Mouse (Mus musculus) C2C12 (cell line): ENCODE measurements around the gene Zglp1. TPM values are rescaled to one million over a fixed set of nuclear protein-coding genes. Genes with fewer than 3 reads are reported as not detected.

ENCODE experiments used
- H3K27me3 ChIP-seq: one replicate; pipeline ENCODE4 v1.6.1; 2011; ENCODE audit not compliant: control insufficient read depth, insufficient read depth, insufficient read length
- H3K36me3 ChIP-seq: one replicate; pipeline ENCODE4 v1.6.1; 2011; ENCODE audit not compliant: control insufficient read depth, insufficient read depth
- H3K4me3 ChIP-seq: one replicate; pipeline ENCODE4 v1.5.1; 2011; ENCODE audit warnings: mild to moderate bottlenecking, control low read depth; ENCODE audit not compliant: poor library complexity, insufficient read depth, severe bottlenecking
- H3K79me2 ChIP-seq: one replicate; pipeline ENCODE4 v1.6.1; 2011; ENCODE audit not compliant: control insufficient read depth, insufficient read depth
- H3K79me3 ChIP-seq: one replicate; pipeline ENCODE4 v1.6.1; 2011; ENCODE audit warnings: low read depth, control low read depth
- H3ac ChIP-seq: one replicate; pipeline ENCODE3; 2011; ENCODE audit warnings: low read depth; ENCODE audit not compliant: control insufficient read depth, insufficient read length
- CEBPB ChIP-seq: IDR thresholded peaks from one replicate; pipeline ENCODE4 v1.6.1; 2011; ENCODE audit warnings: low read depth, mild to moderate bottlenecking, control low read depth, moderate library complexity
- CTCF ChIP-seq: IDR thresholded peaks from one replicate; pipeline ENCODE4 v1.5.1; 2011; ENCODE audit not compliant: control insufficient read depth, insufficient read depth, insufficient read length
- FOSL1 ChIP-seq: IDR thresholded peaks from one replicate; pipeline ENCODE4 v1.8.0; 2011; ENCODE audit warnings: mild to moderate bottlenecking, low read length; ENCODE audit not compliant: poor library complexity, insufficient read depth, severe bottlenecking
- MAX ChIP-seq: IDR thresholded peaks from one replicate; pipeline ENCODE4 v1.6.1; 2011; ENCODE audit warnings: mild to moderate bottlenecking, control low read depth
- MYOD1 ChIP-seq: IDR thresholded peaks from one replicate; pipeline ENCODE4 v1.6.1; 2011; ENCODE audit warnings: low read depth; ENCODE audit not compliant: control insufficient read depth, insufficient read length
- MYOG ChIP-seq: IDR thresholded peaks from one replicate; pipeline ENCODE4 v1.6.1; 2011; ENCODE audit not compliant: control insufficient read depth, insufficient read length; ENCODE audit errors: extremely low read depth
- USF1 ChIP-seq: IDR thresholded peaks from one replicate; pipeline ENCODE4 v1.6.1; 2011; ENCODE audit warnings: low read depth, mild to moderate bottlenecking, control low read depth, moderate library complexity
- polyA plus RNA-seq: library from polyadenylated mRNA; unstranded; fragments of >200 nt; fragmentation: generic; extraction: Trizol; gene quantifications from one replicate; pipeline ENCODE4 v1.2.1, GENCODE M21; 2012; ENCODE audit warnings: missing spikeins

Zglp1 gene
- polyA plus RNA-seq, 1 experiment: 0.43 TPM

DNA sequence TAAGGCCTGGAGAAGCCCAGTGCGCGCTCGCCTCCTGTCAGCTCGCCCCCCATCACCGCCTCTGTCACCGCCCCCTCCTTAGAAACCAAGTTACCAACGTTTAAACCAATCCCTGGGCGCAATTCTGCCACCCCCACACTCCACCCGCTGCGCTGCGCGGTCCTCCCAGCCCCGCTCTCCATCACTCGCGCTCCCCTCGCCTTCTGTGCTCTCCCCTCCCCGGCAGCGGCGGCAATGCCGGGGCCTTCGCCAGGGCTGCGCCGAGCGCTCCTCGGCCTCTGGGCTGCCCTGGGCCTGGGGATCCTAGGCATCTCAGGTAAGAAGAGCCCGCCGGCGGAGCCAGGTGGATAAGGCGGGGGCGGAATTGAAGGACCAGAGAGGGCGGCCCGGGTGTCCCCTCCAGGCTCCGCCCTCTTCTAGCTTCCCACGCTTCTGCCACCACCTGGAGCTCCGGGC, 35.0 kb downstream of the Zglp1 start, which contains the start of gene Icam5:
Icam5 (plus strand) TSS at position 178 of the 456 bp plus-strand sequence.
- Histone ChIP-seq H3K4me3 (peak within 1 kb of the TSS; percentile 26), H3K27me3 (peaks cover 16% of the 10 kb centered on the region), H3K79me2 (no peaks in the 10 kb centered on the region), H3K79me3 (no peaks in the 10 kb centered on the region), H3ac (peak within 1 kb of the TSS; percentile 69), H3K36me3 (no peaks in the 10 kb centered on the region)
- no peak for TF ChIP-seq USF1
- no peak for TF ChIP-seq FOSL1
- no peak for TF ChIP-seq CEBPB
- TF ChIP-seq MYOG: no peak
- no peak for TF ChIP-seq CTCF
- TF ChIP-seq MYOD1: no peak
- TF ChIP-seq MAX: no peak

DNA sequence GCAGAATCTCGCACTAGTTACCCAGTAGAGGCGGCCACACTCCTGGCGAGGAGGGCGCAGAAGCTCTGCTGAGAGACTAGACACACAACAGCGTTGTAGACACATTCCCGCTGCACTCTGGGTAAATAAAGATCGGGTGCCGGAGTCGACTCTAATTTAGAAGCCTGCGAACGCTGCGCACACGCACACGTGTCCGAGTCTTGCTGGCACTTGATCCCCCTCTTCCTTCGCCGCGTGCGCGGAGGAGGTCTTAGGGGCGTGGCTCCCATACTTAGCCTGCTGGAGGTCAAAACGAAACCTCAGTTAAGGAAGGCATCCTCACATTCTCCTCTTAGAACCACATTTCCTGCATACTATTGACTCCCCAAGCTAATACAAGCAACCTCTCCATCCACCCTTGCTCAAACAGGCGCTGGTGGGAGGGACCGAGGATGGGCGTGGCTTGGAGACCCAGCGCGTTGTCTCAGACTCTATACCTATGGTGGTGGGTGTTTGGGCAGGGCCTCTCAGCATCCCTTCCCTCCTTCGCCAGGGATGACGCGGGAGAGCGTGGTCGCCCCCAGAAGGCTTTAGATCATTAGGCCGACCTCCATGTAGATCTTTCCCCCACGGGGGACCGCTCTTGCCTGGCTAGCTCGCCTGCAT, 35.5 kb downstream of the Zglp1 start:
- Histone ChIP-seq H3K4me3 (peak overlapping the region; percentile 26), H3K36me3 (no peaks in the 10 kb centered on the region), H3K27me3 (peaks cover 10% of the 10 kb centered on the region), H3K79me3 (no peaks in the 10 kb centered on the region), H3ac (peak overlapping the region; percentile 52), H3K79me2 (no peaks in the 10 kb centered on the region)
- TF ChIP-seq MYOD1 (no peak), CTCF (no peak), MAX (no peak), USF1 (no peak), MYOG (no peak), CEBPB (no peak), FOSL1 (no peak)

DNA sequence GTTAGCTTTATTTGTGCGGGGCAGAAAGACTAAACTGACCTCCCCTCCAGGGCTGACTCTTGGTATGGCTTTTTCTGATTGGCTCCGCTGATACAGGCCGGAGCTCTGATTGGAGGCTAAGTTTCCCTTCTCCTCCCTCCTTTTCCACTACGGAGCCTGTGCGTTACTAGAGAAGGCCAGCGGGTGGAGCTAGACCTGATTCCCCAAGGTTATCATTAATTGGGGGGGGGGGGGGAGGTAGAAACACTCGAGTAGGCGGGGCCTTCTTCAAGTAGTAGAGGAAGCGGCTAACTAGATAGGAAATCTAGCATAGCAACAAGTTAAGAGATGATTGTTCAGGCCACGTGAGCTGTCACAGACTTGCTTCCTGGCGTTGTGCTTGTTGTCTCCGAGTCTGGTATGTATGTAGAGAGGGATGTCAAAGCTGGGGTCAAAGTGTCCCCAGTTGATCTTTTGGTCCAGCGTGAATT, 36.1 kb downstream of the Zglp1 start:
- no peaks in the 10 kb centered on the region for H3K79me2 ChIP-seq
- peak overlapping the region; percentile 26 for H3K4me3 ChIP-seq
- H3K36me3 ChIP-seq: no peaks in the 10 kb centered on the region
- no peaks in the 10 kb centered on the region for H3K79me3 ChIP-seq
- H3K27me3 ChIP-seq: peaks cover 5% of the 10 kb centered on the region
- H3ac ChIP-seq: peak overlapping the region; percentile 52
- TF ChIP-seq MYOD1 (no peak), USF1 (peak; percentile 31), MAX (no peak), CTCF (peak; percentile 12), MYOG (no peak), FOSL1 (no peak), CEBPB (no peak)

DNA sequence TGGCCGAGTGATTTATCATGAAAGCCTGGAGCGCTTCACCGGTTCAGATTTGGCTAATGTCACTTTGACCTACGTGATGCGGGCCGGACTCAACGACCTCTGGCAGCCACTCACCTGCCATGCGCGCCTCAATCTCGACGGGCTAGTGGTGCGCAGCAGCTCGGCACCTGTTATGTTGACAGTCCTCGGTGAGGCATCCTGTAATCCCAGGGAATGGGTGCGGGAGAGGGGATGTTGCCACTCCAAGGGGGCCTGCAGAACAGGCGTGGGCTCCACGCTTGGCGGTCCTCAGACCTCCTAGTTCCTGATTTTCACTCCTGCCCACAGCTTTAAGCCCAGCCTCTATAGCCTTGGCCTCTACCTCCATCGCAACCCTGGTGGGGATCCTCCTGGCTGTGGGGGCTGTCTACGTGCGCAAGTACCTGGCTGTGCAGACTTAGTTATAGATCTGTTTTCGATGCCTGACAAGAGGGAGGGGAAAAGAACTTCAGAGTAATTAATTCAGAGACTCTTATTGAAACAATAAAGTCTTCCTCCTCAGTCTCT, 36.8 kb downstream of the Zglp1 start:
- H3K27me3 ChIP-seq: no peaks in the 10 kb centered on the region
- no peak for TF ChIP-seq CEBPB
- no peak overlapping the region for H3K4me3 ChIP-seq
- H3K79me3 ChIP-seq: no peaks in the 10 kb centered on the region
- no peaks in the 10 kb centered on the region for H3K36me3 ChIP-seq
- H3K79me2 ChIP-seq: no peaks in the 10 kb centered on the region
- no peak overlapping the region for H3ac ChIP-seq

DNA sequence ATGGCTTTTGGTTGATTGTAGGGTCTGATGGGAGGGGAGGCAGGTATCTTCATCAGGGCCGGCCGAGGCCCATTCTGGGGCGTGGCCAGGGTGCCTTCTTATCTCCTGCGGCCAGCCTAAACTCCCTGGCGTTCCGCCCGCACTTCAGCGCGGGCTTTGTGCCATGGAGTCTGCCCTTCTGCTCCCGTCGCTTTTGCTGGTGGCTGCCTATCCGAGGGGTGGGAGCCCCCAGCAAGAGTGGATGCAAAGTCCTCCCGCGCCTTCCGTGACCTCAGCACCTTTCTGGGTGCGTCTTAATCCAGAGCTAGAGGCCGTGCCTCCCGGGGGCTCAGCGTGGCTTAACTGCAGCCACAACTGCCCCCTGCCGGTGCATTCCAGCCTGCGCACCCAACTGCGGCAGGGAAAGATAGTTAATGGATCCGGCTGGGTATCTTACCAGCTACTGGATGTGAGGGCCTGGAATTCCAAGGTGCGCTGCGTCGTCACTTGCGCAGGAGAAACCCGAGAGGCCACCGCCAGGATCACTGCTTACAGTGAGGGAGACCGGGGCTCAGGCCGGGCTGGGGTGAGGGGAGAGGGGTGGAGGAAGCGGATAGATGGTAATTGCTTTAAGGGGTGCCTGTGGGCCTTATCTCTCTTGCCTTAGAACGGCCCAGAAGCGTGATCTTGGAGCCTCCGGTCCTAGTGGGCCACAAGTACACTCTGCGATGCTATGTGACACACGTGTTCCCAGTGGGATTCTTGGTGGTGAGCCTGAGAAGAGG, 37.4 kb downstream of the Zglp1 start, which contains the start of gene Icam4:
Icam4 (plus strand) TSS at position 83 of the 764 bp plus-strand sequence.
- H3K27me3 ChIP-seq: no peaks in the 10 kb centered on the region
- no peaks in the 10 kb centered on the region for H3K79me2 ChIP-seq
- no peaks in the 10 kb centered on the region for H3K36me3 ChIP-seq
- TF ChIP-seq FOSL1 (no peak), CTCF (peak; percentile 92)
- H3K4me3 ChIP-seq: no peak within 1 kb of the TSS
- no peaks in the 10 kb centered on the region for H3K79me3 ChIP-seq
- H3ac ChIP-seq: peak within 1 kb of the TSS; percentile 60

DNA sequence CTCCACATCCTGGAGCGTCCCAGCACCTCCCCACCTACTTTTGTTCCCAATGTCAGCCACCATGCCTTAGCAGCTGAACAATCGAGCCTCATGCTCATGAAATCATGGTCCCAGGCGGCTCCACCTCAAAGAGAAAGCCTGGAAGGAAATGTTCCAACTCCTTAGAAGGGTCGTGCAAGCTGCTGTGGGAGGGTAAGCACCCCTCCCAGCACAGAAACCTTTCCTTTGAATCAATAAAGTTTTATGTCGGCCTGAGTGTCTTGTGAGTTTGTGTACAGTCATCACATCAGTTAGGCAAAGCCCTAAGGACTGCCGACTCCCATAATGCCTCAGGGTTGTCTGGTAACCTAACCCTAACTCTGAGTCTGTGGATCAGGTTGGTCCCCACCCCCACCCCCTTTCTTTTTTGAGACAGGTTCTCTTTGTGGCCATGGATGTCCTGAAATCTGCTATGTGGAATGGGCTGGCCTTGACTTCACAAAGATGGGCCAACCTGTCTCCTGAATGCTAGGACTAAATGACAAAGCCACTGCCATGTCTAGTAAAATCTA, 38.3 kb downstream of the Zglp1 start:
- Histone ChIP-seq H3ac (no peak overlapping the region), H3K4me3 (no peak overlapping the region), H3K27me3 (no peaks in the 10 kb centered on the region), H3K79me2 (no peaks in the 10 kb centered on the region), H3K36me3 (no peaks in the 10 kb centered on the region), H3K79me3 (no peaks in the 10 kb centered on the region)
- TF ChIP-seq CTCF (no peak), CEBPB (no peak), MYOD1 (no peak), FOSL1 (no peak), USF1 (no peak), MAX (no peak), MYOG (no peak)
